Mouse (Mus musculus) kidney, postnatal 4 days (tissue): ENCODE results near the gene Mup10.
"Not testable (repeated sequence)": the region's sequence is repeated elsewhere in the genome, so short reads cannot be mapped to it uniquely, and the experiment has no call there.

Experiments
- DNase-seq, 2 experiments: peaks; one replicate each; pipeline ENCODE4 v3.0.0; 2021; ENCODE audit warnings: mixed read lengths in 2 of 2

Mup10 gene

DNA sequence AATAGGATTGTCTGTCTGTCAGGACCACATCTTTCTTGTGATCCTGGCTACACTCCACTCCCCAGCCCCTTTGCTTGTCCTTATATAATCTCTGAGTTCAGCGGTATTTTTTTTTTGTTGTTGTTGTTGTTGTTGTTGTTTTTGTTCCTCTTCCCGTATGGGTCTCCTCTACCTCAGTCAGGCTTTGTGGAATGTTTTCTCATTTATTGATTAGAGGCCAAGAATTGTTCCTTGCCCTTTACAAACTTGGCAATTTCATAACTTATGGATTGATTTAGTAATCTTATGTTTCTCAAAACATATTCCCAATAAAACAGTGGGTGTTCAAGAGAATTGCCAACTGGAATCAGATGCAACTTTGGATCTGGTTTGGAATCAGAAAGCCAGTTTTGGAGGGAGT, at the start of gene Mup10:
Mup10 (minus strand) TSS at position 101 of the 400 bp plus-strand sequence.
- not testable (repeated sequence) for DNase-seq
